Mouse (Mus musculus) gastrocnemius, postnatal 10 days (tissue): ENCODE measurements around the gene Fuom. TPM values are rescaled to one million over a fixed set of nuclear protein-coding genes. Genes with fewer than 3 reads are reported as not detected.

Experiments
- DNase-seq: peaks from one replicate; pipeline ENCODE4 v3.0.0; 2021; ENCODE audit warnings: mixed read lengths
- total RNA-seq, 2 experiments: library from RNA; stranded (reverse); gene quantifications; 2 replicates each; pipeline ENCODE4 v1.2.3; 2021

The Fuom gene
- total RNA-seq, 2 experiments from 2014 or later: 31.2 TPM

DNA sequence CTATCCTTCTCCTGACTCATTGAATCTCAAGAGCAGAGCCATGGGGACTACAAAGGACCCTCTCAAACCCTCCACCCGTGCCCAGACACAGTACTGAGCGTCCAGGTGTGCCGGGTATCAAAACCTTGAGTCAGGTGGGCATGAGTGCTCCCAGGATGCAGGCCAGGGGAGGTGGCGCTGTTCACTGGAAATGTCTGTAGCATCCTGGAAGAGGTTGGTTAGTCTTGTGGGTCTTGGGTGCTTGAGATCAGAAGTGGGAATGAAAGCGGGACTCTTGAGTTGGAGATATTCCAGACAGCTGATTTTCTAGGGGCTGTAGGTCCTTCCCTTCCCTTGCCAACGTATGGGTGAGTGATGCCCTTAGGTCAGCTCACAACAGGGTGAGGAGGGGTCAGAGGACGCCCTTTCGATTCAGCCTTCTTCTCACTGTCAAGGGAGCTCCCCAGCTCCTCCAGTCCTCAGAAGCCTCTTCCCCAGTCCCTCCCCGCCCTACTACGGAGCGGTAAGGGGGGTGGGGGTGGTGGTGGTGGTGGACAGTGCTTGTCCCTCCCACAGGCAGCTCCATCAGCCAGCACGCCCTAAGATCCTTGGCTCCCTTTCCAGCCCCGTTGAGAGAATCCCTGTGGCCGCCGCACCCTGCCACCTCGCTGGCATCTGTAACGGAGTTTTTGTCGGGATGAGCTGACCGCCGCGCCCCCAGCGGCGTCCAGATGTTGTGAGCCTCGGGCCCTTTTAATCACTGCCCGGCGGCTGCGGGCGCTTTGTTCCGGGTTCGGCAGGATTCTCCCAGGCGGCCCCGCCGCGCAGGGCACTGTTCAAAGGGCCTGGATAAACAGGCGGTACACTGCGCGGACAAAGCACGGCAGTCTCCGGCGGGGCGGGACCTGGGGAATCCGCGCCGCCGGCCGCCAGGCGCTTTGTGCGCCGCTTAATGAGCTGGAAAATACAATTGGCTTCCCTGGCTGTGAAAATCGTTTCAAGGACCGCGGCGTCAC is 44.5 kb downstream of the Fuom start:
- DNase-seq: peak; percentile 29

- DNase-seq: no peak
Observed at GRCm38 (mm10) chr7:140054124-140054523, 48.1 kb downstream of the Fuom start.

GRCm38 (mm10) chr7:140049115-140049689 is 53.0 kb downstream of the Fuom start:
- no peak for DNase-seq

GRCm38 (mm10) chr7:140048361-140049114 is 53.7 kb downstream of the Fuom start, which contains the start of gene Msx3:
TSS of gene Msx3 (minus strand) at chr7:140049089.
- DNase-seq: no peak

GRCm38 (mm10) chr7:140047811-140048311 is 54.4 kb downstream of the Fuom start:
- peak; percentile 32 for DNase-seq

Other genes with a start within 250 kb of the Fuom start
- gene Kndc1, start 207.7 kb downstream of the Fuom start, total RNA-seq: under 1 TPM; 0.27 to 0.40 TPM
- not detected for gene Utf1, start 158.7 kb downstream of the Fuom start, total RNA-seq
- not detected for gene 6430531B16Rik, start 123.7 kb downstream of the Fuom start, total RNA-seq
- gene Adam8, start 109.9 kb downstream of the Fuom start, total RNA-seq: 1 to 10 TPM in 1 of 2 experiments, under 1 TPM in 1; 0.35 to 1.1 TPM
- gene Zfp511, start 66.0 kb downstream of the Fuom start, total RNA-seq: 1 to 10 TPM; 8.8 to 10.0 TPM
- gene Tubgcp2, start 65.8 kb downstream of the Fuom start, total RNA-seq: 10 to 100 TPM; 21.9 to 29.6 TPM
- not detected for gene Msx3, start 53.4 kb downstream of the Fuom start, total RNA-seq
- under 1 TPM in 1 of 2 experiments, not detected in 1; 0.36 TPM for gene Caly, start 19.9 kb downstream of the Fuom start, total RNA-seq
- not detected for gene Prap1, start 9.0 kb downstream of the Fuom start, total RNA-seq
- 1 to 10 TPM; 4.7 to 4.8 TPM for gene Paox, start 13.4 kb upstream of the Fuom start, total RNA-seq
- 10 to 100 TPM; 83.5 to 93.1 TPM for gene Echs1, start 14.0 kb upstream of the Fuom start, total RNA-seq
- gene Mtg1, start 35.1 kb upstream of the Fuom start, total RNA-seq: 10 to 100 TPM; 21.9 to 23.5 TPM
- gene Sprn, start 52.4 kb upstream of the Fuom start, total RNA-seq: under 1 TPM; 0.56 to 0.61 TPM
- not detected for gene Olfr522, start 62.3 kb upstream of the Fuom start, total RNA-seq
- not detected for gene Olfr523, start 70.8 kb upstream of the Fuom start, total RNA-seq
- gene Olfr524, start 103.5 kb upstream of the Fuom start, total RNA-seq: not detected
- not detected for gene Cd163l1, start 115.8 kb upstream of the Fuom start, total RNA-seq
- gene 5830411N06Rik, start 144.8 kb upstream of the Fuom start, total RNA-seq: not detected
- gene Olfr525, start 218.4 kb upstream of the Fuom start, total RNA-seq: not detected
- gene Olfr527, start 231.6 kb upstream of the Fuom start, total RNA-seq: not detected